Mouse (Mus musculus) spleen, postnatal 10 days (tissue): Measurements from ENCODE around the gene Rsf1.
A peak's percentile ranks its signal among the peaks of the same experiment; 100 is the strongest.

ENCODE experiments used
- DNase-seq, 2 experiments: peaks; one replicate each; pipeline ENCODE4 v3.0.0; 2021 to 2022; ENCODE audit warnings: low spot score in 2 of 2

The Rsf1 gene

DNA sequence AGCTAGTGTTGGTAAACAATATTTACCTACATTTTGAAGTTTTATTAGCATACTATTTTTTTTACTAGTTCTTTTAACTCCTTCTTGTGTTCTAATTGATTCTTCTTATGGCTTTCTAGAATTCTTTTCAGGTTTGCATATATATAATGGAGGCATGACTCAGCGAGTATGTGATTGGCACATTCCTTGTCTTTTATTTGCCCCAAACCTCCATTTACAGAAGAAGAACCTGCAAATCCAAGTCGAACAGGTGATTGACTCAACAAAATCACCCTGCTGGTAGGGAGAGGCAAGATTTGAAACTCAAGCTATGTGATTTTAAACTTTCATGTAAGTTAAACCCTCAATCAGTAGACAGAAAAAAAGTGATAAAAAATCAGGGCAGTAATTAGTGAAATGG lies 51.6 kb downstream of the Rsf1 start:
- DNase-seq: no peak

DNA sequence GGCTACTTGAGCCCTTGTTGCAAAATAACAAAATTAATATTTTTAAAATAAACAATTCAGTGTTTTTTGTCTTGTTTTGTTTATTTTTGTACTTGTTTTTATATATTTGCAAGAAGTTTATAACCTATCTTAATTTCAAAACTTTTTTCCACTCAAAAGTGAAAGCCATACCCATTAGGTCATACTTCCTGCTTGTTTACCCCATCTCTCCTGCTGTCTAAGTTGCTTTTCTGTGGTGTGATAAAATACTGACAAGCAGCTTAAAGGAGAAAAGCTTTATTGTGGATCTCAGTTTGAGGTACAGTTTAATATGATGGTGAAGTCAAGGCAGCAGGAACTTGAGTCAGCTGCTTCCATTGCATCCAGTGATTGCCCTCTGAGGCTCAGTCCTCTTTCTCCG lies 53.2 kb downstream of the Rsf1 start:
- no peak for DNase-seq

DNA sequence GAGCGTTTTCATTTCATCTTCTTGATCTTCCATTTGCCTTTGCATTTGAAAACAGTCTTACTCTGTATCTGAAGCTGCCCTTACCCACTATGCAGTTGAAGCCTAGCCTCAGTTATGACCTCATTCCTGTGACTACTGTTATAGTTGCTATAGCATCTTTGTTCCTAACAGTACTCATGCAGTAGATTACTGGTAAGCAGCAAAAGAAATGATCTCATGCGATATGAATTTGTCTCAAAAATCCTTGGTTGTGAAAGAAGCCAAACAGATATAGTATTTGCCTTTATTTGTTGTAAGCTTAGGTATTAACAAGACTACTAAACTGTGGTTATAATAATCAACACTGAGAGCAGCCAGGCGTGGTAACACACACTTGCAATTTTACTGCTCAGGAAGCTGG lies 65.4 kb downstream of the Rsf1 start:
- DNase-seq: no peak

GRCm38 (mm10) chr7:97647656-97648055 lies 68.0 kb downstream of the Rsf1 start:
- DNase-seq: no peak

DNA sequence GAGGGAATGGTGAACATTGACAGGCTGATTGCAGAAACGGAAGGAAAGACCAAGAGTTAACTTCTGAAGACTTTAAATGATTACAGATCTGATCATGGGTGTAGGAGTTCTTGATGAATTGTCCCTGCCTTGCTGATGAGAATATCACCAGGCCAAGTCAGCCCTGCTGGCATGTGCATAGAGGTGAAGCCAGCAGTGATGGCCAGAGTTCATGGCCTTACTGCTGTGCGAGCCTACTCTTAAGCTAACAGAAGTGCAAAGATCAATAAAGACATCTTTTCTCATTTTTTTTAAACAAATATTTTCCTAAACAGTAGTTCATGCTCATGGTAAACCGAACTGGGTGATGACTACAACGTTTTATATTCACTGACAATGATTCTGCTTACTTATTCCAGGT lies 71.0 kb downstream of the Rsf1 start:
- DNase-seq: no peak

- DNase-seq: no peak
Observed at GRCm38 (mm10) chr7:97656144-97656543, 76.5 kb downstream of the Rsf1 start.

- no peak for DNase-seq
Observed at GRCm38 (mm10) chr7:97661634-97662033, 81.9 kb downstream of the Rsf1 start.

- DNase-seq: no peak
Observed at GRCm38 (mm10) chr7:97679239-97679638, 99.5 kb downstream of the Rsf1 start.

DNA sequence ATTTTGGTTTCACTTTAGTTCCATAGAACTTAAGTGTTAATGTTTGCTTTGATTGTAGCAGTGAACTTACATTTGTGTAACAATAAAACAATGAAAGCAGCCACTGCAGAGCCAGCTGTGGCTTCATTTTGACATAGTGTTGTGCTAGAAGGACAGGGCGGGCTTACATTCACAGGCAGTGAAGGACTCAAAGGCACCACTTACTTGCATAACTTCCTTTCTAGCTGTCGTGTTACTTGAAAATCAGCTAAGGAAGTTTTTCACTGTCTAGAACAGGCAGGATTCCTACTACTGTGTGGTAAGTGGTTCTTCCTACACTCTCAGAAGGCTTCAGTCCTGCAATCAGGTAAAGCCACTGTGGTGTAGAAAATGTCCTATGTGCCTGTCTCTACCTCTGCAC lies 108.1 kb downstream of the Rsf1 start:
- no peak for DNase-seq

DNA sequence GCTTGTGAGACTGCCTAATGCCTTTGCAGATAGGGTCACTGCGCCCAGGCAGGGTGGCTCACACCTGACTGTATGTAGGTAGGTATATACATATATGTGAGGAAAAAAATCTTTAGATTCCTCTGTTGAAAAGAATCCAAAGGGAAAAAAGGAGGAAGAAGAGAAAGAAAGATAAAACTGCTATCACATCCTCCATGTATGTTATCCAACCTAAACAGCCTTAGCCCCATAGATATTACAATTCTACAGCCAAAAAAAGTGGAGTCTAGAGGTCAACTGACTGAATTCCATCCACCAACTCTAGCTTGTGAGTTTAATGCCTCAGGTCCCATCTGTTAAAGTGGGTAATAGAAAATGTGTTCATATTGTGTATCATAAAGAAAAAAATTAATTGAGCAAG lies 115.8 kb downstream of the Rsf1 start:
- DNase-seq: no peak

- peak in 1 of 2 experiments; percentile 44 for DNase-seq
Observed at GRCm38 (mm10) chr7:97696133-97696505, 116.4 kb downstream of the Rsf1 start.

DNA sequence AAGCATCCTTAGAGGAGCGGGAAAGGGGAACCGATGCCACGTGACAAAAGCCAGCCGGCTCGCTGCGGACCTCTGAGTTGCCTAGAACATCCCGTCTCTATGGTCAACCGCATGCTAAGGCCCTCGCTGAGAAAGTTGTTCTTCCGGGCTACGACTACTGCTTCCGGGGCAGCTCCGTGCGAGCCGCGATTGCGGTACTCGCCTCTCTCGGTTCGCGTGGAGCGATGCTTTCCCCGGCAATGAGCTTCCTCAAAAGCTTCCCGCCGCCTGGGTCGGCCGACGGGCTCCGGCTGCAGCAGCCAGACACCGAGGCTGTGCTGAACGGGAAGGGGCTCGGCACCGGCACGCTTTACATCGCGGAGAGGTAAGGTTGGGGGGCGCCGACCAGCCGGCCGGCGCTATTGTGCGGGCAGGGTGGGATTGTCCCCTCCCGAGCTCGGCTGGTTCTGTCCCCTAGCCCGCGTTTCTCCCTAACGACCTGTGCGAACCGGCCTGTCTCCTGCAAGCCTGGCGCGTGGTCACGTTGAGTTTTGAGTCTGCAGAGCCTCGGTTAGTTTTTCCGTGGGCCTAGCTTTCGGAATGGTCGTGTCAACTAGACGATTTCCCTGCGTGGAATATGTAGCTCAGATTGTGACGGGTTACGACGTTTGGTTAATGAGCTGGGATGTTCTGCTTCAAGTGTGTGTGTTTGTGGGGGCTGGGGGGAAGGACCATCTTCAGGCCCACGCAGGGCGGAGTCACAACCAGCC lies 117.0 kb downstream of the Rsf1 start, which contains the start of gene Clns1a:
TSS of gene Clns1a (plus strand) at position 129 of the 749 bp plus-strand sequence.
- DNase-seq: peak; percentile 77 to 92

- no peak for DNase-seq
Observed at GRCm38 (mm10) chr7:97700173-97700572, 120.5 kb downstream of the Rsf1 start.

- no peak for DNase-seq
Observed at GRCm38 (mm10) chr7:97701106-97701505, 121.4 kb downstream of the Rsf1 start.

DNA sequence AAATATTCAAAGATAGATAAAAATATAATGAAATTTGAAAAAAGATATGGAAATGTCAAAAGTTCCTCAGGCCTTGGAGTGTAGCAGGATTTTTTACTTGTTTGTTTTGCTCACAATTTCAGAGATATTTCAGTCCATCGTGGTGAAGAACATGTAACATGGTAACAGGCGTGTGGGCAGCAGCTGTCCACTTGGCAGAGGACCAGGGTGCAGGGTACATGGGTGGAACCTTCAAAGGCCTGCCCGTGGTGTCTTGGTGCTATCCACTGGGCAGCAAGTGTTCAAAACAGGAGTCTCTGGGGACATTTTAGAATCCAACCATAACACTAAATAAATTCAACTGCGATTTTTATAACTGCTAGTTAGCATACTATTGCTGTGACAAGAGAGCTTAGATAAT lies 127.4 kb downstream of the Rsf1 start:
- no peak for DNase-seq

DNA sequence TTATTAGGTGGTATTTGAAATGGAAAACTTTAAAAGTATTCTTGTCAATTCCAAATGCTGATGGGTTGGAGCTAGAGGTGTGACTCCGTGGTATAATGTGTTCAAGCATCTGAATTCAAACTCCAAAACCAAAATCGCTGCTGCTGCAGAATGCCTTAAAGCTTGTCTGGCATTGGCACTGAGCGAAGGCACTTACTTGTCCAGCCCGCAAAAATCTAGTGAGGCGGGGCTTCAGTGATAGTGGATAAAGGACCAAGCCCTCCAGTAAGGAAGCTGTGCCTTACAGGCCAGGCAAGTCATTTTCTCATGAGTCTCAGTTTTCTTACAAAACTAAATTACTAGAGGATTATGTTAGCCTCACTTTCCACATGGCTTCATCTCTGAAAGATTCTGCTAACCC lies 128.1 kb downstream of the Rsf1 start:
- no peak for DNase-seq

- DNase-seq: no peak
Observed at GRCm38 (mm10) chr7:97709204-97709603, 129.5 kb downstream of the Rsf1 start.

DNA sequence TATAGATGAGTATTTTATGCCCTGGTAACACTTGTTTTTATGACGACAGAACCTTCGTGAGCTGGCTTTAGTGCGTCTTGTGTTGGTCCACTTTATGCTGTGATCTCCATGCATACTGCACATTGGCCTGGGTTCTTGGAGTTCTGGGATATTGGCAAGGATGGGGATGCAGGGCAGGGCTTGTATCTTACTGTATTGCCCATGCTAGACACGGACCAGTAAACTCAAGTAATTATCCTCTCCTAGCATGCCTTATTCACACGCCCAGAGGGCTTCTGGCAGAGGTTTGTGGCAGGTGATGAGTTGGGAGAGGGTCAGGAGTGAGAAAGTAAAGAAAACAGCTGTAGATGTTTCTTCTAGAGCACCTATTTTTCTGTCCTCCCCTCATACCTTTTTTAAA lies 135.0 kb downstream of the Rsf1 start:
- DNase-seq: no peak

DNA sequence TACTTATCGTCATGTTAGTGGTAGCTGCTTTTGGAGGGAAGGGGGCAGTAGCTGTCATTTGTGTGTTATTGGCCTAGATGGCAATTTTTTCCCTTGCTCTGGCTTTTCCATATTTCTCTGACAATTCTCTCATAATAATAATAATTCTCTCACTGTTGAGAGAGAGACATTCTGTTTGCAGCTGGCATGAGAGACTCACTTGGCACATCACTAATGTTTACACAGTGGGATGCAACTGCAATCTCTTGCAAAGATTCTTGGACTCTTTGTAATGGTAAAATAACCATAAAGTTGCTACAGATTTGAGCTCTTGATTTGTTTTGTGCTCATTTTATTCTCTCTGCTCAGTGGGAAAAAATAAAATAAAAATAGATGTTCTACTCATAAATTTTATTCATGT lies 137.6 kb downstream of the Rsf1 start:
- DNase-seq: no peak

DNA sequence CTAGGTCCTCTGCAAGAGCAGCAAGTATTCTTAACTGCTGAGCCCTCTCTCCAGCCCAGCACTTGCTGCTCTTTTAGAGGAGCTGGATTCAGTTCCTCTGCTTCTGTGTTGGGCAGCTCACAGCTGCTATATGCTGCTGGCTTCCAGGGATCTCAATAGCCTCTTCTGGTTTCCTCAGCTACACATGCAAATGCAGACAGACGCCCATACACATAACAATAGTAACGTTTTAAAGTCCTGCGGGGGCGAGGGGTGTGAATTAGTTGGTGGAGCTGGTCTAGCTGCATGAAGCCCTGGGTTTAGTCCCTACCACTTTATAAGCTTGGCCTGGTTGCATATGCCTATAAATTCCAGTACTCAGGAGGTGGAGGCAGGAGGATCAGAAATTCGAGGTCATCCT lies 139.4 kb downstream of the Rsf1 start:
- no peak for DNase-seq

GRCm38 (mm10) chr7:97720109-97720508 lies 140.4 kb downstream of the Rsf1 start:
- no peak for DNase-seq

DNA sequence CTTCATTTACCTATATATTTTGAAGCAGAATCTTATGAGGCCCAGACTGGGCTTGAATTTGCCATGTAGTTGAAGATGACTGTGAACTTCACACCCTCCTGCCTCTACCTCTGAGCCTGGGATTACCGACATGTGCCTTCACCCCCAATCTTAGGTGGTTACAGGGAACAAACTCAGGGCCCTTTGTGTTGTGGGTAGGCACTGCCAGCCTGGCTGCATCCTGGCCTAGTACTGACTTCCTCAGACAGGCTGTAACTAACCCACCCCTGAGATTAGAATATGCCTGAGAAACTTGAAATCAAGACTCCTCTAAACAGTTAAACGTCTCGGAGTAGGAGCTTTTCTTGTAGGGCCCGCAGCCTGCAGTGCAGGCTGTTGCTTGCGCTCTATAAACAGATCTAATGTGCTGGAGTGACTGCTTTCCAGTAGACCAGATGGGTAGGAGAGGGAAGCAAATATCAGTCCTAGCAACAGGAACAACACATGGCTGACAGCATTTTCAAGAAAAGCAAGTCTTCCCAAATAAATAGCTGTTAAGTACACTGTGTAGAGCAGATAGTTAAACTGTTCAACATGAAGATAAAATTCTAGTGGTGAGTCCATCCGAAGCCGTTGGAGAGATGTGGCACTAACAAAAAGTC lies 142.7 kb downstream of the Rsf1 start:
- no peak for DNase-seq
